Mouse (Mus musculus) neural tube, embryonic 12.5 days (tissue): ENCODE results near the gene Npnt. TPM values are rescaled to one million over a fixed set of nuclear protein-coding genes. Genes with fewer than 3 reads are reported as not detected.

Experiments used
- ATAC-seq: fragments of 200-750 bp; cut with Nextera tagmentation; 2 replicates; pipeline ENCODE4 v1.8.0; 2017; ENCODE audit warnings: low read depth, mild to moderate bottlenecking, moderate TSS enrichment, moderate library complexity; ENCODE audit not compliant: low FRiP score
- H3K27ac ChIP-seq: fragments of 300-500 bp; sonication (generic); 2 replicates; pipeline ENCODE4 v1.5.1; 2016
- H3K27me3 ChIP-seq: fragments of 300-500 bp; sonication (generic); replicated peaks from 2 replicates; pipeline ENCODE4 v1.6.1; 2016; ENCODE audit warnings: mild to moderate bottlenecking
- H3K36me3 ChIP-seq: fragments of 300-500 bp; sonication (generic); 2 replicates; pipeline ENCODE4 v1.6.1; 2016; ENCODE audit warnings: mild to moderate bottlenecking
- H3K4me1 ChIP-seq: fragments of 300-500 bp; sonication (generic); 2 replicates; pipeline ENCODE4 v1.6.1; 2016
- H3K4me2 ChIP-seq: fragments of 300-500 bp; sonication (generic); replicated peaks from 2 replicates; pipeline ENCODE4 v1.6.1; 2016; ENCODE audit warnings: mild to moderate bottlenecking
- H3K4me3 ChIP-seq: fragments of 300-500 bp; sonication (generic); 2 replicates; pipeline ENCODE4 v1.5.1; 2016
- H3K9ac ChIP-seq: fragments of 300-500 bp; sonication (generic); 2 replicates; pipeline ENCODE4 v1.6.1; 2016; ENCODE audit warnings: mild to moderate bottlenecking
- H3K9me3 ChIP-seq: fragments of 300-500 bp; sonication (generic); 2 replicates; pipeline ENCODE4 v1.6.1; 2016; ENCODE audit warnings: mild to moderate bottlenecking
- WGBS: fragments of 180-500 bp; shearing (Covaris S2); methylation state at CpG from one replicate; pipeline ENCODE4 v1.1.7; 2016; 5-methylcytosine and 5-hydroxymethylcytosine counted together
- polyA plus RNA-seq: library from polyadenylated mRNA; unstranded; fragments of >200 nt; fragmentation: Nextera tagmentation; extraction: Ambion mirVana; gene quantifications from 2 replicates; pipeline ENCODE4 v1.2.1, GENCODE M21; 2016

Gene Npnt
- polyA plus RNA-seq, 1 experiment from 2014 or later, result 5.8 TPM

DNA sequence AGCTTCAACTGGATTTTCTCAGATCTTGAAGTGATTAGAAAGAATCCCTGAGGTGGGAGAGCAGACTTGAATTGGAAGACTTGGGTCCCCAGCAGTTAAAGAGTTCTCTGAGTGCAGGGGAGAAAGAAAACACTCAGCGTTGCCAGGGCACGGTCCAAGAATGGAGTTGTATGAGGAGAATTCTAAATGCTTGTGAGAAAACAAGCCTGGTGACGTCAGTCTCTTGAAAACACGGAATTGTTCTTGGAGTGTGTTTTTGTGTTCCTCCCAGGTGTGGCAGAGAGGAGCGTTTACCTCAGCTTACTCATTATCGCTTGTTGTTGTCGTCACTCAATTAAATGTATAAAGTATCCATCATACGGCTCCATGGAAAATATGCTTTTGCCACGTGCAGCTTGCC lies 69.3 kb downstream of the Npnt start:
- Histone ChIP-seq H3K4me2 (no peak overlapping the region), H3K36me3 (no peaks in the 10 kb centered on the region), H3K4me3 (no peak overlapping the region), H3K9me3 (no peaks in the 10 kb centered on the region), H3K4me1 (no peaks in the 10 kb centered on the region), H3K27me3 (no peaks in the 10 kb centered on the region), H3K9ac (no peak overlapping the region), H3K27ac (no peak overlapping the region)
- ATAC-seq, result no peak
- WGBS, result 74% methylated on average over 9 of the region's 9 CpGs

DNA sequence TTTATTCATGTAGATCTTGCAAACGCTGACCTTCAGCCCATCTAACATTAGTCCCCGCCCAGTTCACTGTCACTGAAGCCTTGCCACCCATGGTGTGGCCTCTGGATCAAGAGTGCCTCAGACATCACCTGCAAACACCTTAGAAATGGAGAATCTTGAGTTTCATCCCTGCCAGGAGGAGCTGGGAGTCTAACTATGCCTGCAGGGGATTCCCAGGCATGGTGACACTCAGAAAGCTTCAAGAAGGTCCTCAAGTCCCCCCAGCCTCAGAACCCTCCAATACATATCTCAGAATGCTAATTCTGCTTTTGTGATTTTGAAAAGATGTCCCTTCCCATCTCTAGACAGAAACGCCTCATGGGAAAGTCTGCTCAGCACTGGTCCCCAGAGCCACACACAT lies 69.7 kb downstream of the Npnt start:
- no peak overlapping the region for H3K9ac ChIP-seq
- H3K27me3 ChIP-seq, result no peaks in the 10 kb centered on the region

DNA sequence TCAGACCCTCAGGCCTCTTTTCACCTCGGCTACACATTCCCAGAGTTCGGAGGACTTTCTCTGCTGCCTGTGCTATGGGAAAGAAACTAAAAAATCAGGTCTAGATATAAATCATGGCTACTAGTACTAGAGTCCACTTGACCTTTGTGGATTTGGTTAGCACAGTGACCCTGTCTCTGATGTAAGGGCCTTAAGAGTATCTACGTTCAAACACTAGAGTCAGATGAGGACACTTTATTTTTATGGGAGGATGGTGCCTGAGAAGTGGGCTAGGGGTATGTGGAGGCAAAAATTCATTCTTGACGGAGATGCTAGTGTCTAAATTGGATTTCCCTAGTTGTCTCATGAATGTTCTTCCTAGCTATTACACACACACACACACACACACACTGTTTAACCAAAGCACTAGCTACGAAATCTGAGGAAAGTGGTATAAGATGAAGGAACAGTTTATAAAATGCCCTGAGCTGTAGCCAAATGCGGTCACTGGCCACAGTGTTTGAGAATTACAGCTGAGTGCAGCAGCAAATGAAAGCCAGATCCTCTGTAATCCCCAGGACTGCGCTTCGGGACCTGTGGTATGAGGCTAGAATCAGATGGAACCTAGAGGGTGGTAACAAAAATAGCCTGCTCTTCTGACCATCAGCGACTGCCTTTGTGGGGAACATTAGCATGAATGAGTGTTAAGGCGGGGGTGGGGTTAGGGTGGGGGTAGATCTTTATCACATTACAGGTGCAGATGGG lies 73.0 kb downstream of the Npnt start:
- no peaks in the 10 kb centered on the region for H3K27me3 ChIP-seq
- no peaks in the 10 kb centered on the region for H3K36me3 ChIP-seq
- H3K9ac ChIP-seq, result no peak overlapping the region
- no peak for ATAC-seq
- H3K9me3 ChIP-seq, result no peaks in the 10 kb centered on the region
- no peak overlapping the region for H3K4me2 ChIP-seq
- no peak overlapping the region for H3K4me3 ChIP-seq
- no peaks in the 10 kb centered on the region for H3K4me1 ChIP-seq
- 77% methylated on average over 10 of the region's 10 CpGs for WGBS
- no peak overlapping the region for H3K27ac ChIP-seq

More for the DNA sequence above, 69.7 kb downstream of the Npnt start:
- Histone ChIP-seq H3K9me3 (no peaks in the 10 kb centered on the region), H3K4me1 (no peaks in the 10 kb centered on the region), H3K4me2 (no peak overlapping the region), H3K36me3 (no peaks in the 10 kb centered on the region), H3K4me3 (no peak overlapping the region), H3K27ac (no peak overlapping the region)
- no peak for ATAC-seq
- 86% methylated on average over 3 of the region's 3 CpGs for WGBS

DNA sequence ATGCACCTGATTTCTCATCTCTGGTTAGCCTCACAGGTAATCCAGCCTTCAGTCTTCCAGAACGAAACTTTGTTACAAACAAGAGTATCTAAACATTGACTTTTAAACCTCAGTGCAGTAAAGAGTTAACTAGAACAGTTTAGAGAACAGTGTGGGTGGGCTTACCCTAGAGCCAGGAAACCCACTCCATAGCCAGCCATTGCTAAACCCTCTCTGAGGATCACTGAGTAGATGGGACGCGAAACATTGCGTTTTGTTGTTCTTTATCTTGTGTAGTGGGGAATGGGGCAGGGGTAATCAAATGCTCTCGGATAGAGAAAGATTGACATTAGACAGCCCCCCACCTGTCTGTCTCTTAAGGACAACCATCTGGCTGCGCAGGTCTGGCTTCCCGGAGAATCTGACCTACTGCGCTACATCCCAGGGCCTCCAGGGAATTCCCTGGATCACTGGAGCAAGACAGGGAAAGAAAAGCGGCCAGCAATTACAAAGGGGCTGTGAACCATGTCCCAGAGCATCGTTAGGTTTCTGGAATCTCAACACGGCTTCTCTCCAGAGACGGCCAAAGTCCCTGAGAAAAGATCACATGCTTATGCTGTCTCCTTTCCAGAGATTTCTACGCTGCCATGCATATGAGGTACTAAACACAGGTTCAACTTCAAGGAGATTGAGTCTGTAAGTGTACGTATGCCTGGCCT lies 73.9 kb downstream of the Npnt start:
- Histone ChIP-seq H3K4me2 (no peak overlapping the region), H3K4me1 (no peaks in the 10 kb centered on the region), H3K4me3 (no peak overlapping the region), H3K9me3 (no peaks in the 10 kb centered on the region), H3K9ac (no peak overlapping the region), H3K27ac (no peak overlapping the region), H3K36me3 (no peaks in the 10 kb centered on the region), H3K27me3 (no peaks in the 10 kb centered on the region)
- ATAC-seq, result no peak
- 78% methylated on average over 14 of the region's 14 CpGs for WGBS

DNA sequence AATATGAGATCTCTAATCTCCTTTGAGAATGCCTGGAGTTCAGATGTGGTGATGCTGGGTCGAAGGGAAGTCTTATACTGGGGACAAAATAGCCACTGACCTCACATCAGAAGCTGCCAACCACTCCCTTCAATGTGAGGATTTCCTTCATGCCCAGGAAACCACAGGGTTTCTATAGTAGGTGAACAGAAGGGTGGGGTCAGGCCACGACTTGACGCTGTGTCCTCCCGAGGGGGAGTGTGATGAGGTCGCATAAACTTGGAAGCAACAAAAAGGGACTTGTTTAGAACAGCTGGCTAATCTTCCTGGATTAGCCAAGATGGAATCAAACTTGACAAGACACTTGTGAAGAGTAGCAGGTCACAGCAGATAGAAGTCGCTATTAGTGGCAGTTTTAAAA lies 76.8 kb downstream of the Npnt start:
- WGBS, result 74% methylated on average over 6 of the region's 6 CpGs
- Histone ChIP-seq H3K4me3 (no peak overlapping the region), H3K9ac (no peak overlapping the region), H3K9me3 (no peaks in the 10 kb centered on the region), H3K4me1 (no peaks in the 10 kb centered on the region), H3K4me2 (no peak overlapping the region), H3K36me3 (no peaks in the 10 kb centered on the region), H3K27me3 (no peaks in the 10 kb centered on the region), H3K27ac (no peak overlapping the region)
- no peak for ATAC-seq

DNA sequence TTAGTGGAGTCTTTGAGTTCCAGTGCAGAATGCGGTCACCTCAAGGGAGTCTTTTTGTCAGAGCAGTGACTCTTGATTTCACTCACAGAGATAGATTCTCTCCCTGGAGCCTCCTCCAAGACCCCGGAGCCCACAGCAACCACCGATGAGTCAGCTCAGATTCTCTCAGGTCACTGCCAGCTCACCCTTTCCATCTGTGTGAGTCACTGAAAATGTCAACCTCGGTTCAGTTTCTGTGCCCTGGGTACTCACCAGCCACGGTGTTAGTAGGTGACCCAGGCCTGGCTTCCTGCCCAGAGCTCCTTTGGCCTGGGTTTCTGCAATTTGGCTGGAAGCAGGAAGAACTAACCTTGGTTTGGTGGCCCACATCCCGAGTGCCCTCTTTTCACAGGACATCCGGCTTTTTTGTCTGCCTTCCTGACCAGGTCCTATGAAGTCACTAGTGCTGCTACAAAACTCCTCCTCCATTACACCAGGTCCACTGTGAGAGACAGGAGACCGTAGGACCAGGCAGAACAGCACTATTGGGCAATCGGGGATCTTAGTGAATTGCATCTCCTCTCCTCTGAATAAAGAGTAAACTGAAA lies 78.7 kb downstream of the Npnt start:
- WGBS, result 92% methylated on average over 9 of the region's 9 CpGs
- H3K4me1 ChIP-seq, result no peaks in the 10 kb centered on the region

DNA sequence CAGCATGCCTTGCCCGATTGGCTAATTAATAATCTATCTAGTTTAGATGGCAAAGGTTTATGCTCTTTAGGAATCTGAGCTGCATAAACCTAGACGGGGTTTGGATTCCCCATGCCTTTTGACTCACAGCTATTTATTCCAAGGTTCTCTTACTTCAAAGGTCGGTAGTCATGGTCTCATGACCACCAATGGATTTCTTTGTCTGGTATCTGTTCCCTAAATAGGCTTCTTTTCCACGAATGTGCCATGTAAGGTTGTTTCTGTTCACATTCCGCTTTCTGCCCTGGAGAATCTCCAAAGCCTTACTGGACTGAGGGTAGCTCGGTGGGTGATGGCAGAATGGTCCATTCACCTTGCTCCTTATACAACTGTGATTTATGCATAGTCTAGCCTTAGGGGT lies 80.0 kb downstream of the Npnt start:
- no peak for ATAC-seq

More for the DNA sequence above, 78.7 kb downstream of the Npnt start:
- no peak overlapping the region for H3K4me3 ChIP-seq
- ATAC-seq, result no peak
- H3K9ac ChIP-seq, result no peak overlapping the region
- H3K27ac ChIP-seq, result no peak overlapping the region
- no peaks in the 10 kb centered on the region for H3K27me3 ChIP-seq
- H3K36me3 ChIP-seq, result no peaks in the 10 kb centered on the region
- no peak overlapping the region for H3K4me2 ChIP-seq
- no peaks in the 10 kb centered on the region for H3K9me3 ChIP-seq

DNA sequence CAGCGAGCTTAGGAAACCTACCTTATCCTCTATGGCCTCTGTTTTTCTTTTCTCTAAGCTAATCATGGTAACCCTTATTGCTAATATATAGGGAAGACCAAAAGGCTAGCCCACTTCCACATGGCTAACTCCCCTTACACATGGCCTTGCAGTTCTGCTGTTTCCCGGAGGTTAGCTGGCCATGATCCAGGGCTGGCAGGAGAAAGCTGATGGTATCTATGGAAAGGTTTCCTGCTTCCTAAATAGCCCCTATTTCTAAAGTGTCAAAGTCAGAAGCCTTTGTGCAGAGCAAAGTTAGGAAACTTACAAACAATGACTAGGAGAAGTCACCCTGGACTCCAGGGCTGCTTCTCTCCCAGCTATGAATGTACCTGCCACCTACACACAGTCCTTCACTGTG lies 81.3 kb downstream of the Npnt start:
- H3K4me1 ChIP-seq, result no peaks in the 10 kb centered on the region

More for the DNA sequence above, 80.0 kb downstream of the Npnt start:
- H3K27me3 ChIP-seq, result no peaks in the 10 kb centered on the region
- 86% methylated on average over 6 of the region's 6 CpGs for WGBS
- no peaks in the 10 kb centered on the region for H3K36me3 ChIP-seq
- no peaks in the 10 kb centered on the region for H3K4me1 ChIP-seq
- H3K27ac ChIP-seq, result no peak overlapping the region
- no peak overlapping the region for H3K9ac ChIP-seq
- no peak overlapping the region for H3K4me3 ChIP-seq
- no peaks in the 10 kb centered on the region for H3K9me3 ChIP-seq
- no peak overlapping the region for H3K4me2 ChIP-seq

DNA sequence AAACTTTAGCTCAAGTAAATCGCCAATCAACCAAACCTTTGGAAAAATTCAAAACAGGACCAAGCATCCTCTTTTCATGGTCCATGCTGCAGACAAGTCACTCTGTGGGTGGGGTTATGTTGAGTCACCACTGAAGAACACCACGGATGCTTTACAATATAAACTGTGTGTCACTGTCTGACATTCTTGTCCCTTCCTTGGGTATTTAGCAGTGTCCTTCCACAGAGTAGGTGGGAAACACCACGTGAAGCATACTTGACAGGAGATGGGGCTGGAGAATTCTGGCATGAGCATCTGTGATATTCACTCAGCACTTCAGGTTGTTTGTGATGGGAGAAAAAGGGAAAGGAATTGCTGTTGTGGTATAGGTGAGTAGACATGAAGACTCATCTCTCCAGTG lies 83.1 kb downstream of the Npnt start:
- Histone ChIP-seq H3K4me1 (no peaks in the 10 kb centered on the region), H3K4me3 (no peak overlapping the region), H3K27ac (no peak overlapping the region), H3K9ac (no peak overlapping the region), H3K4me2 (no peak overlapping the region), H3K36me3 (no peaks in the 10 kb centered on the region), H3K9me3 (no peaks in the 10 kb centered on the region), H3K27me3 (no peaks in the 10 kb centered on the region)
- no peak for ATAC-seq
- WGBS, result 86% methylated on average over 3 of the region's 3 CpGs

More for the DNA sequence above, 81.3 kb downstream of the Npnt start:
- WGBS, result 86% methylated on average over 2 of the region's 2 CpGs
- Histone ChIP-seq H3K9ac (no peak overlapping the region), H3K27me3 (no peaks in the 10 kb centered on the region), H3K4me3 (no peak overlapping the region), H3K36me3 (no peaks in the 10 kb centered on the region), H3K9me3 (no peaks in the 10 kb centered on the region), H3K27ac (no peak overlapping the region), H3K4me2 (no peak overlapping the region)
- ATAC-seq, result no peak

DNA sequence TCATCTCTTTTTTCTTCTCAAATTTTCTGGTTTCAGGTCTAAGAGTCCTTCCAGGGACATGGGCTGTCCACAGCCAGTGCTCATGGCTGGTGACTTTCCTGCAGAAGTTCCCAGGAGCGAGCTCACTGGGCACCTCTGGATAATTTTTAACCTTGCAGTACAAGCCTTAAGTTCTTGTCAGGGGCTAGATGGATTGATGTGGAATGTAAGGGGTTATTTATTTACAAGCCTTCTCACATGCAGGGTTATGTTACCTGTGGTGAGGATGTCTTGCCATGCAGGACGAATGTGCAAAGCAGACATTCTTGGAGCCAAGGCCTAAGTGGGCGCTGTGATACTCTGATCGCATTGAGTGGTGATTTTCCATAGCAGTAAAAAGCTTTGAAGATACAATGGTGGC lies 84.5 kb downstream of the Npnt start:
- no peak overlapping the region for H3K9ac ChIP-seq
- no peaks in the 10 kb centered on the region for H3K36me3 ChIP-seq
- WGBS, result 85% methylated on average over 4 of the region's 4 CpGs
- ATAC-seq, result no peak
- no peaks in the 10 kb centered on the region for H3K9me3 ChIP-seq
- no peak overlapping the region for H3K4me2 ChIP-seq
- H3K4me1 ChIP-seq, result no peaks in the 10 kb centered on the region
- H3K4me3 ChIP-seq, result no peak overlapping the region
- no peak overlapping the region for H3K27ac ChIP-seq
- no peaks in the 10 kb centered on the region for H3K27me3 ChIP-seq

DNA sequence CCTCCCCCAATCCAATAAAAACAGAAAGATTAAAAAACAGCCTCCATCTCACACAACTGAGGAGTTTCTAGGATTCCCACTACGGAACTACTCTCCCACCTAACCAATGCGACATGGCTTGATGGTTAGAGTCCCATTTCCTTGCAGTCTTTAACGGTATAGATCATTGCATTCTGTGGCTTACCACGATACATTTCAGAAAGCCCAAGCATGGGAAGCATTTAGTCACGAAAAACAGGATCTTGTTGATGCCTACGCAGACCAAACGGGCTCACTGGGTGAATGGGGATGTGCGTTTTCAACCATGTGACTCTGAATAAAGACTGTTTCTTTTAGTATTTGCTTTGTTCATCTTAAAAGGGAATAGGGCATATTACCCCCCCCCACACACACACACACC lies 85.1 kb downstream of the Npnt start:
- H3K9ac ChIP-seq, result no peak overlapping the region
- H3K9me3 ChIP-seq, result no peaks in the 10 kb centered on the region
- no peaks in the 10 kb centered on the region for H3K4me1 ChIP-seq
- WGBS, result 92% methylated on average over 8 of the region's 8 CpGs
- no peak overlapping the region for H3K4me2 ChIP-seq
- no peaks in the 10 kb centered on the region for H3K36me3 ChIP-seq
- ATAC-seq, result no peak
- H3K27me3 ChIP-seq, result no peaks in the 10 kb centered on the region
- H3K27ac ChIP-seq, result no peak overlapping the region
- no peak overlapping the region for H3K4me3 ChIP-seq

DNA sequence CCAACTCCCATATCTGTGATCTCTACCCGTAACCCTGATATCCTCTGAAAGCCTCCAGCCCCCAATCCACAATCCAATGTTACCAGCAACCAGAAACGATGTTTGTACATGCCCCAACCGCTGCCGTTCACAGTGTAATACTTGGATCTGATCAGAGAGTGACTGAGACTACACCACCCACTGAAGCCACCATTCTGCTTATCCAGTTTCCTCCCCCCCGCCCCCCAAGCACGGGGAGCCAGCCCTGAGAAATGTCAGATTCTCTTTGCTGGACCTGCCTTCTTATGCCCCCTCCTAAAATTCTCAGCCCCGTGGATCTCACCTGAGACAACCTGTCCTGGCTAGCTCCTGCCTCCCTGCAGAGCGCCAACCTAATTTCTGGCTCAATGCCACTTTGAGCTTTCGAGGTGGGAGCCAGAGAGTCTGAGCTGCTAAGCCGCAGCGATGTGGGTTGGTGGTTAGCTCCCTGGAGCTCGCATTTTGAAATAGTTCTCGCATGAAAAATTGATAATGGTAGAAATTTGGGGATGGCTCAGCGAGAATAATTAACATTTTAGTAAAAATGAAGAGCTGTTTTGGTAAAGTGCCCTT lies 85.7 kb downstream of the Npnt start:
- Histone ChIP-seq H3K4me2 (no peak overlapping the region), H3K4me3 (no peak overlapping the region), H3K27me3 (no peaks in the 10 kb centered on the region), H3K4me1 (no peaks in the 10 kb centered on the region), H3K27ac (no peak overlapping the region), H3K9me3 (no peaks in the 10 kb centered on the region), H3K9ac (no peak overlapping the region), H3K36me3 (no peaks in the 10 kb centered on the region)
- ATAC-seq, result no peak
- 86% methylated on average over 14 of the region's 14 CpGs for WGBS
